Mouse (Mus musculus) urinary bladder, adult 2 months (tissue): ENCODE data around the gene Bnipl. TPM values are rescaled to one million over a fixed set of nuclear protein-coding genes. Genes with fewer than 3 reads are reported as not detected.

Experiments
- DNase-seq: peaks from one replicate; pipeline ENCODE4 v3.0.0; 2022; ENCODE audit warnings: low spot score
- polyA plus RNA-seq: library from polyadenylated mRNA; depleted of rRNA; stranded (reverse); fragments of >200 nt; gene quantifications from 2 replicates; pipeline ENCODE4 v1.2.3, GENCODE M21; 2012; rRNA removed

Gene Bnipl
- 13.5 and 15.1 TPM in 2 replicates for polyA plus RNA-seq

GRCm38 (mm10) chr3:95250783-95251424, at the start of gene Bnipl:
Gene Bnipl, minus strand, starts transcription at chr3:95251193.
- DNase-seq, result no peak

GRCm38 (mm10) chr3:95298018-95298417, 47.0 kb upstream of the Bnipl start:
- DNase-seq, result no peak

- DNase-seq, result no peak
Measured at GRCm38 (mm10) chr3:95296103-95296469, 45.1 kb upstream of the Bnipl start.

- DNase-seq, result no peak
Measured at GRCm38 (mm10) chr3:95295321-95296102, 44.5 kb upstream of the Bnipl start.

GRCm38 (mm10) chr3:95294718-95295117, 43.7 kb upstream of the Bnipl start:
- DNase-seq, result no peak

GRCm38 (mm10) chr3:95294316-95294715, 43.3 kb upstream of the Bnipl start:
- DNase-seq, result no peak

- DNase-seq, result no peak
Measured at GRCm38 (mm10) chr3:95293537-95293936, 42.5 kb upstream of the Bnipl start.

GRCm38 (mm10) chr3:95292899-95293298, 41.9 kb upstream of the Bnipl start:
- DNase-seq, result no peak

- no peak for DNase-seq
Measured at GRCm38 (mm10) chr3:95291041-95291440, 40.0 kb upstream of the Bnipl start.

- DNase-seq, result no peak
Measured at GRCm38 (mm10) chr3:95290156-95290555, 39.2 kb upstream of the Bnipl start.

- DNase-seq, result no peak
Measured at GRCm38 (mm10) chr3:95289419-95289818, 38.4 kb upstream of the Bnipl start.

GRCm38 (mm10) chr3:95287541-95287940, 36.5 kb upstream of the Bnipl start:
- no peak for DNase-seq

GRCm38 (mm10) chr3:95286510-95286909, 35.5 kb upstream of the Bnipl start:
- no peak for DNase-seq

GRCm38 (mm10) chr3:95286011-95286410, 35.0 kb upstream of the Bnipl start:
- DNase-seq, result no peak

- DNase-seq, result no peak
Measured at GRCm38 (mm10) chr3:95285390-95285789, 34.4 kb upstream of the Bnipl start.

- DNase-seq, result no peak
Measured at GRCm38 (mm10) chr3:95284501-95285281, 33.7 kb upstream of the Bnipl start.

GRCm38 (mm10) chr3:95284062-95284461, 33.1 kb upstream of the Bnipl start:
- DNase-seq, result no peak

GRCm38 (mm10) chr3:95283589-95283941, 32.6 kb upstream of the Bnipl start:
- DNase-seq, result no peak

GRCm38 (mm10) chr3:95282865-95283588, 32.0 kb upstream of the Bnipl start:
- peak; percentile 74 for DNase-seq

GRCm38 (mm10) chr3:95282381-95282864, 31.4 kb upstream of the Bnipl start:
- no peak for DNase-seq

GRCm38 (mm10) chr3:95281216-95282126, 30.5 kb upstream of the Bnipl start, which contains the start of the genes Mindy1 and Prune1:
Gene Mindy1, plus strand, starts transcription at chr3:95281345.
Gene Prune1, minus strand, starts transcription at chr3:95282076.
- peak; percentile 91 for DNase-seq
